Mouse (Mus musculus) myocyte (in vitro differentiated cells): ENCODE results near the gene Zscan29. TPM values are rescaled to one million over a fixed set of nuclear protein-coding genes. Genes with fewer than 3 reads are reported as not detected.

Source experiments
- H3K27me3 ChIP-seq: one replicate; pipeline ENCODE4 v1.6.1; 2011; ENCODE audit not compliant: control insufficient read depth, insufficient read depth, insufficient read length
- H3K36me3 ChIP-seq: one replicate; pipeline ENCODE4 v1.6.1; 2011; ENCODE audit not compliant: control insufficient read depth, insufficient read depth
- H3K4me2 ChIP-seq: one replicate; pipeline ENCODE4 v1.6.1; 2011; ENCODE audit warnings: low read depth, control low read depth
- H3K4me3 ChIP-seq: one replicate; pipeline ENCODE4 v1.5.1; 2011; ENCODE audit warnings: mild to moderate bottlenecking, control low read depth, moderate library complexity
- H3K79me2 ChIP-seq: one replicate; pipeline ENCODE4 v1.6.1; 2011; ENCODE audit not compliant: control insufficient read depth, insufficient read depth
- H3ac ChIP-seq: one replicate; pipeline ENCODE4 v1.6.1; 2011; ENCODE audit not compliant: control insufficient read depth, insufficient read length
- CEBPB ChIP-seq: IDR thresholded peaks from 2 replicates; pipeline ENCODE4 v1.6.1; 2011; ENCODE audit warnings: mild to moderate bottlenecking, moderate library complexity; ENCODE audit not compliant: poor library complexity, insufficient read depth, severe bottlenecking
- E2F4 ChIP-seq: IDR thresholded peaks from one replicate; pipeline ENCODE4 v1.6.1; 2011; ENCODE audit warnings: mild to moderate bottlenecking, control low read depth, moderate library complexity; ENCODE audit not compliant: insufficient read depth
- MAX ChIP-seq: IDR thresholded peaks from one replicate; pipeline ENCODE4 v1.6.1; 2011; ENCODE audit warnings: low read depth, mild to moderate bottlenecking, control low read depth
- MYOD1 ChIP-seq, 3 experiments: IDR thresholded peaks; one replicate each; pipeline ENCODE4 v1.6.1; 2011; ENCODE audit warnings: control low read depth in 2 of 3, low read depth in 2 of 3, mild to moderate bottlenecking in 2 of 3, moderate library complexity in 1 of 3; ENCODE audit not compliant: insufficient read length in 2 of 3, control insufficient read depth in 1 of 3
- MYOG ChIP-seq, 3 experiments: IDR thresholded peaks; one replicate each; pipeline ENCODE4 v1.6.1; 2011; ENCODE audit warnings: control low read depth in 2 of 3, low read depth in 2 of 3, mild to moderate bottlenecking in 2 of 3; ENCODE audit not compliant: insufficient read length in 2 of 3, control insufficient read depth in 1 of 3, insufficient read depth in 1 of 3
- POLR2A ChIP-seq: IDR thresholded peaks from one replicate; pipeline ENCODE4 v1.6.1; 2011; ENCODE audit warnings: low read depth, mild to moderate bottlenecking, control low read depth, moderate library complexity; ENCODE audit not compliant: insufficient read length
- POLR2AphosphoS2 ChIP-seq: IDR thresholded peaks from one replicate; pipeline ENCODE4 v1.6.1; 2011; ENCODE audit warnings: low read depth, control low read depth; ENCODE audit not compliant: insufficient read length
- REST ChIP-seq: IDR thresholded peaks from one replicate; pipeline ENCODE4 v1.6.1; 2011; ENCODE audit warnings: mild to moderate bottlenecking, control low read depth, moderate library complexity; ENCODE audit not compliant: insufficient read depth, insufficient read length
- SRF ChIP-seq: IDR thresholded peaks from one replicate; pipeline ENCODE4 v1.6.1; 2011; ENCODE audit warnings: low read depth; ENCODE audit not compliant: control insufficient read depth, insufficient read length
- TCF12 ChIP-seq: IDR thresholded peaks from one replicate; pipeline ENCODE4 v1.6.1; 2011; ENCODE audit warnings: mild to moderate bottlenecking, control low read depth; ENCODE audit not compliant: poor library complexity, insufficient read depth, severe bottlenecking
- TCF3 ChIP-seq: IDR thresholded peaks from one replicate; pipeline ENCODE4 v1.6.1; 2011; ENCODE audit warnings: low read depth, control low read depth; ENCODE audit not compliant: insufficient read length
- USF1 ChIP-seq: IDR thresholded peaks from one replicate; pipeline ENCODE4 v1.6.1; 2011; ENCODE audit warnings: low read depth, mild to moderate bottlenecking, control low read depth, moderate library complexity
- polyA plus RNA-seq: library from polyadenylated mRNA; unstranded; fragments of >200 nt; fragmentation: generic; extraction: Trizol; gene quantifications from one replicate; pipeline ENCODE4 v1.2.1, GENCODE M21; 2012; ENCODE audit warnings: missing spikeins

Gene Zscan29
- polyA plus RNA-seq, 1 experiment, result 3.2 TPM

DNA sequence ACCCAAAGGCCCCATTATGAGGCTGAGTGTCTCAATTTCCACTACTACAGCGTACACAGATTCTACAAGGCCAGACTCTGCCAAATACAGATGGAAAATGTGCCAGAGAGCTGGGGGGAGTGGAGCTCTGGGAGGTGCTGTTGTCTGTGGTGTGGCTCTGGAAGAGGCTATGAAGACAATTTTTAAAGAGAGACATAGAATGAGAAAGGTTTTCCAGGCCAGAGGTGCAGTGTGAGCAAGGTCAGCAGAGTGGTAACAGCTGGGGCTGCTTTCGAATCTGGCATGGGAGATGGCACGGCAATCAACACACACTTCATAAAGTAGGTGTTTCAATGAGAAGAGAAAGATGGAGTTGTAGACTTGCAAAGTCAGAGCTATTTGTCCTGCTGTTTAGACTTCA lies 51.7 kb downstream of the Zscan29 start:
- Histone ChIP-seq H3K4me3 (no peak overlapping the region), H3K4me2 (no peak overlapping the region), H3ac (no peak overlapping the region), H3K27me3 (peaks cover 30% of the 10 kb centered on the region), H3K36me3 (no peaks in the 10 kb centered on the region), H3K79me2 (no peaks in the 10 kb centered on the region)
- TF ChIP-seq MAX (no peak), POLR2AphosphoS2 (no peak), USF1 (no peak), REST (no peak), CEBPB (no peak), E2F4 (no peak), MYOG (IDR thresholded peaks at IDR 0.05; ENCODE audit: control insufficient read depth in 1 of 3, insufficient read depth in 1 of 3, insufficient read length in 2 of 3, low read depth in 2 of 3) (no peak), TCF3 (no peak), POLR2A (no peak), TCF12 (no peak), MYOD1 (IDR thresholded peaks at IDR 0.05; ENCODE audit: control insufficient read depth in 1 of 3, insufficient read length in 2 of 3, low read depth in 2 of 3) (no peak), SRF (no peak)

DNA sequence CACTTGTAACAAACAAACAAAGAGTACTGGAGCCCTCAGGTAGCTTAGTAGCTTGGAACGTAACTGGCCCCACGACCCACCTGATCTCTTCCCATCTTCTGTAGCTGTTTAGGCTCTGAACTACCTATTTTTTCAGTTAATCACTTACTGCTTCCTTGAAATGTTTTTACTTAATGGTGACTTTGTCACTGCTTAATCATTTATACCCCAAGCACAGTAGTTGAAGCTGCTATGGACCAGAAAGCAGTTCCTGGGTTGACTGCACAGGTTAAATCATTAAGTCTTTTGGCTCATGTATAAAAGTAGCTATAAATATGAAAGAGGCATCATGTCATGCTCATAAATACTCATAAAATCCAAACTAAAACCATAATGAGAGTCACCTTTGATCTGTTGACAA lies 55.5 kb downstream of the Zscan29 start:
- Histone ChIP-seq H3K27me3 (peaks cover 30% of the 10 kb centered on the region), H3K36me3 (no peaks in the 10 kb centered on the region), H3ac (no peak overlapping the region), H3K79me2 (no peaks in the 10 kb centered on the region), H3K4me2 (no peak overlapping the region), H3K4me3 (no peak overlapping the region)
- TF ChIP-seq POLR2A, result no peak
- no peak for TF ChIP-seq TCF3
- TF ChIP-seq CEBPB, result no peak
- no peak for TF ChIP-seq E2F4
- TF ChIP-seq REST, result no peak
- TF ChIP-seq MYOD1 (IDR thresholded peaks at IDR 0.05; ENCODE audit: control insufficient read depth in 1 of 3, insufficient read length in 2 of 3, low read depth in 2 of 3), result no peak
- no peak for TF ChIP-seq SRF
- no peak for TF ChIP-seq MYOG (IDR thresholded peaks at IDR 0.05; ENCODE audit: control insufficient read depth in 1 of 3, insufficient read depth in 1 of 3, insufficient read length in 2 of 3, low read depth in 2 of 3)
- no peak for TF ChIP-seq MAX
- TF ChIP-seq TCF12, result no peak
- TF ChIP-seq POLR2AphosphoS2, result no peak
- TF ChIP-seq USF1, result no peak

DNA sequence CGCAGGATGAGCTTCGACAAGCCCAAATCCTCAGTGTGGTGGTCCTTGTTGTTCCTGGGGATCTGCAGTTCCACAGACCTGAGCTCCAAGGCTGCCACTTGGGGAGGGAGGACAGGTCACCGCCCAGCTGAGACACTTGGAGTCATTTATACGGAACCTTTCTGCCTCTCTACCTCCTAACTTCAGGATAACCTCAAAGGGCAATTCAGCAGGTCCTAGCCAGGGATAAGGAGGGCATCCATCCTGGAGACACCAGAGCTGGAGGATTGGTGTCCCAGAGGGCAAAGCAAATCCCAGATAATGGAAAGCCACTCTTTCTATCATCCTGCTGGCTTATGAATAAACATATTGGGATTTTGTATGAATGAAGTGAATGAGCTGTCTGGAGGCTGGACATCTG lies 61.2 kb downstream of the Zscan29 start, which contains the start of gene Tgm7:
Gene Tgm7 (minus strand): TSS at position 101 of the 400 bp plus-strand sequence.
- Histone ChIP-seq H3K79me2 (no peaks in the 10 kb centered on the region), H3K4me2 (no peak within 1 kb of the TSS), H3K4me3 (no peak within 1 kb of the TSS), H3K36me3 (no peaks in the 10 kb centered on the region), H3ac (no peak within 1 kb of the TSS), H3K27me3 (peaks cover 6% of the 10 kb centered on the region)
- TF ChIP-seq REST, result no peak
- no peak for TF ChIP-seq MYOG (IDR thresholded peaks at IDR 0.05; ENCODE audit: control insufficient read depth in 1 of 3, insufficient read depth in 1 of 3, insufficient read length in 2 of 3, low read depth in 2 of 3)
- TF ChIP-seq USF1, result no peak
- TF ChIP-seq MYOD1 (IDR thresholded peaks at IDR 0.05; ENCODE audit: control insufficient read depth in 1 of 3, insufficient read length in 2 of 3, low read depth in 2 of 3), result no peak
- no peak for TF ChIP-seq TCF3
- no peak for TF ChIP-seq TCF12
- no peak for TF ChIP-seq CEBPB
- no peak for TF ChIP-seq POLR2AphosphoS2

Other genes with a start within 250 kb of the Zscan29 start
- 5.8 TPM for gene Ubr1, start 200.4 kb downstream of the Zscan29 start, polyA plus RNA-seq
- 11.3 TPM for gene Tmem62, start 194.1 kb downstream of the Zscan29 start, polyA plus RNA-seq
- gene Ccndbp1, start 162.7 kb downstream of the Zscan29 start, polyA plus RNA-seq, result 48.4 TPM
- gene Epb42, start 134.1 kb downstream of the Zscan29 start, polyA plus RNA-seq, result not detected
- gene Tgm5, start 85.3 kb downstream of the Zscan29 start, polyA plus RNA-seq, result 0.54 TPM
- not detected for gene Tgm7, start 61.3 kb downstream of the Zscan29 start, polyA plus RNA-seq
- 1.5 TPM for gene Adal, start 30.7 kb downstream of the Zscan29 start, polyA plus RNA-seq
- 2.9 TPM for gene Lcmt2, start 30.5 kb downstream of the Zscan29 start, polyA plus RNA-seq
- gene Tubgcp4, start 471 bp downstream of the Zscan29 start, polyA plus RNA-seq, result 12.7 TPM
- gene Trp53bp1, start 100.3 kb upstream of the Zscan29 start, polyA plus RNA-seq, result 22.7 TPM
- gene Map1a, start 118.5 kb upstream of the Zscan29 start, polyA plus RNA-seq, result 40.7 TPM
- gene Ppip5k1, start 184.3 kb upstream of the Zscan29 start, polyA plus RNA-seq, result 7.2 TPM
- not detected for gene Ckmt1, start 186.6 kb upstream of the Zscan29 start, polyA plus RNA-seq
- not detected for gene Strc, start 216.0 kb upstream of the Zscan29 start, polyA plus RNA-seq
- gene Pdia3, start 242.7 kb upstream of the Zscan29 start, polyA plus RNA-seq, result 130 TPM
- gene Catsper2, start 242.7 kb upstream of the Zscan29 start, polyA plus RNA-seq, result 1.5 TPM